Mouse (Mus musculus) retina, embryonic 14.5 days (tissue): ENCODE results near the gene Sh3d21.
A peak's percentile ranks its signal among the peaks of the same experiment; 100 is the strongest.
"Not testable (repeated sequence)": the region's sequence is repeated elsewhere in the genome, so short reads cannot be mapped to it uniquely, and the experiment has no call there.

Experiments
- DNase-seq: peaks from one replicate; pipeline ENCODE4 v3.0.0-alpha.2; 2015; ENCODE audit warnings: low spot score

Sh3d21 gene

GRCm38 (mm10) chr4:126163067-126163659 lies at the start of gene Sh3d21:
Sh3d21 (minus strand) TSS chr4:126163491.
- peak; percentile 29 for DNase-seq

GRCm38 (mm10) chr4:126207081-126207480 lies 43.8 kb upstream of the Sh3d21 start:
- DNase-seq = no peak

- DNase-seq = no peak
Measured at GRCm38 (mm10) chr4:126205386-126205785, 42.1 kb upstream of the Sh3d21 start.

GRCm38 (mm10) chr4:126204661-126205230 lies 41.5 kb upstream of the Sh3d21 start:
- DNase-seq = no peak

- no peak for DNase-seq
Measured at GRCm38 (mm10) chr4:126204016-126204415, 40.7 kb upstream of the Sh3d21 start.

- no peak for DNase-seq
Measured at GRCm38 (mm10) chr4:126203336-126203895, 40.1 kb upstream of the Sh3d21 start.

- peak; percentile 98 for DNase-seq
Measured at GRCm38 (mm10) chr4:126202303-126203181, 39.3 kb upstream of the Sh3d21 start, which contains the start of gene Thrap3. Thrap3 (minus strand) TSS chr4:126202760.

- peak; percentile 53 for DNase-seq
Measured at GRCm38 (mm10) chr4:126201514-126202302, 38.4 kb upstream of the Sh3d21 start.

GRCm38 (mm10) chr4:126200656-126201055 lies 37.4 kb upstream of the Sh3d21 start:
- no peak for DNase-seq

- DNase-seq = no peak
Measured at GRCm38 (mm10) chr4:126200036-126200435, 36.7 kb upstream of the Sh3d21 start.

- no peak for DNase-seq
Measured at GRCm38 (mm10) chr4:126199556-126199955, 36.3 kb upstream of the Sh3d21 start.

GRCm38 (mm10) chr4:126197485-126197884 lies 34.2 kb upstream of the Sh3d21 start:
- DNase-seq = no peak

- DNase-seq = no peak
Measured at GRCm38 (mm10) chr4:126194916-126195315, 31.6 kb upstream of the Sh3d21 start.

GRCm38 (mm10) chr4:126194216-126194615 lies 30.9 kb upstream of the Sh3d21 start:
- DNase-seq = no peak

- DNase-seq = no peak
Measured at GRCm38 (mm10) chr4:126190636-126191035, 27.3 kb upstream of the Sh3d21 start.

- DNase-seq = no peak
Measured at GRCm38 (mm10) chr4:126187096-126187495, 23.8 kb upstream of the Sh3d21 start.

GRCm38 (mm10) chr4:126183034-126183433 lies 19.7 kb upstream of the Sh3d21 start:
- DNase-seq = no peak

- peak; percentile 72 for DNase-seq
Measured at GRCm38 (mm10) chr4:126181170-126181957, 18.1 kb upstream of the Sh3d21 start.

- not testable (repeated sequence) for DNase-seq
Measured at GRCm38 (mm10) chr4:126175980-126176379, 12.7 kb upstream of the Sh3d21 start.

- no peak for DNase-seq
Measured at GRCm38 (mm10) chr4:126173800-126174199, 10.5 kb upstream of the Sh3d21 start.

- not testable (repeated sequence) for DNase-seq
Measured at GRCm38 (mm10) chr4:126170737-126171136, 7.4 kb upstream of the Sh3d21 start.
